Mouse (Mus musculus) ovary, postnatal 36 days (tissue): ENCODE data around the gene Cmtm7.

Experiments
- DNase-seq: peaks from one replicate; pipeline ENCODE4 v3.0.0; 2022; ENCODE audit warnings: low spot score, mixed read lengths

Cmtm7 gene

DNA sequence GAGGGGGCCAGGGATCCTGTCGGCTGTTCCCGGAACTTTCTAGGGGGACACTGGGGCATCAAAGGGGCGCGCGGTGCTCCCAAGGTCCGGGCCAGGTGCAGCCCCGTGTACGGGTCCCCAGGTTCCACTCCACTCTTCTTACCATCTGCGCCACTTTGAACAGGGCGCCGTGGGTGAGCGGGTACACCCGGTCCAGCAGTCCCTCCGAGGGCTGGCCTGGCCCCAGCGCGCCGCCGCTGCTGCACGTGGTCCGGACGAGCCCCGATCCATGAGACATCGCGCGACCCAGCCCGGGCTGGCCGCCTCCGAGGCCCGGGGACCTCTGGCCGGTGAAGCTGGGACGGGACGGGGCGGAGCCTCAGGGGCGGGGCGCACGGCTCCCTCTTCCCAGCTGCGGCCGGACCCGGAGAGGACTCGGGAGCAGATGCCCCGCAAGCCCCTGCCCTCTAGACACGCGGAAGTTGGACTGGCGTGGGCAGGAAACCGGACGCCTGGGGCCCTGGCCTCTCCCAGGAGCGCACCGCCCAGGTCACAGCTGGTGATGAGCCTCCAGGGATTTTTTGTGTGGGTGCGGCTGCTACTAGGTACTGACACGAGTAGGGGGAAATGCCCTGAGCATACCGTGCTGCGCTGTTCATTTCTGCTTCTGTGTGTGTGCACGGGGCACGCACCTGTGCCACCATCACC lies at the start of gene Cmtm7:
Gene Cmtm7 (minus strand): TSS at position 331 of the 687 bp plus-strand sequence.
- peak; percentile 79 for DNase-seq

- no peak for DNase-seq
These were observed 48.7 kb upstream of the Cmtm7 start for GRCm38 (mm10) chr9:114830351-114830750.

DNA sequence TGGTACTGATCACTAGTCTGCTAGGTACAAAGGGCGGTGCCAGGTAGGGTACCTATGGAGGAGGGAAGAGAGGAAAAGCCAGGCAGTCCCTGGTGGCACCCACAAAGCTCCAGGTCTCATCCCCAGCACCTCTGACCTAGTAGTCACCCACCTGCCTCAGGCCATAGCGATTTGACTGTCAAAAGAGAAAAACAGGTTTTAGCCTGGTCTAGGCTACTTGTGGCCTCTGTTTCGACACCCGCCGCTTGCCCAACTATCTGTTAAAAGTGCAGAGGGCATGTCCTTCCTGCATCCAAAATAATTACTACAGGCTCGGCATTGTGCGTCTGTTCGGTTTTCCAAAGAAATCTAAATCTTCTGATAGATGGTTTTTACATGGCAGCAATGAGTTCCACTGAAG lies 48.0 kb upstream of the Cmtm7 start:
- DNase-seq = no peak

GRCm38 (mm10) chr9:114828377-114828776 lies 46.7 kb upstream of the Cmtm7 start:
- DNase-seq = no peak

DNA sequence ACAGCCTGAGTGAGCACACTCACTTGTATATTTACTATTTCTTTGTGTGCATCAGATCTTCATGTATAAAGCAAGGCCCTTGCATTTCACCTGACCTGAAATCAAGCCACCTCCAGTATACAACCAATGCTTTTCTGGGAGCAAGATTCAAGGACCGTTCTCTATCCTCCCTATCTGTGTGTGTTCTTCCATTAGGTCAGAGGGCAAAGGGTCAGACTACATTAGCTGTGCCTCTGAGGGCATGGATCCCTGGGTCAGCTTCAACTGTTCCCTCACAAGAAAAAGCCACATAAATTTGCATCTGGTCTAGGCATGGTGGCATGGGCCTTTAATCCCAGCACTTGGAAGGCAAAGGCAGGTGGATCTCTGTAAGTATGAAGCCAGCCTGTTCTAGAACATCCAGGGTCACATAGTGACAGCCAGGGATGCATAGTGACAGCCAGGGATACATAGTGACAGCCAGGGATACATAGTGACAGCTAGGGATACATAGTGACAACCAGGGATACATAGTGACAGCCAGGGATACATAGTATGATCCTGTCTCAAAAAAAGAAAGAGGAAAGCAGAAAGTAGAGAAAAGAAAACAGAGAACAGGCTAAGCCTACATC lies 45.7 kb upstream of the Cmtm7 start:
- no peak for DNase-seq

DNA sequence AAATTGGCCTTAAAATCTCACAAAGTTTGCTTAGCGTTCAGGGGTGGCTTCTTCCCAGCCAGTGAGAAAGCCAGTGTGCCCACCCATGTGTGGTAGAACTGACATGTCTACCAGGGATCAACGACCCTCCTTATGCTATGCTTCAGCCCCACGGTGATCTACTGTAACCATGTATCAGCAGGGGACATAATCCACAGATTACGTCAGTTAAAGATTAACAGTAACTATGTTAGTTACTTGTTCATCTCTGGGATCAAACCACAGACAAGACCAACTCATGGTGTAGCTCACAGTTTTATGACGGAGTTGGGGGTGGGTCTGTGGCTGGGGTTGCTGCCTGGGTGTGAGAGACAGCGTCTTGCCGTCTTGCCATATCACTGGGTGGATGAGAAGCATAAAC lies 42.5 kb upstream of the Cmtm7 start:
- no peak for DNase-seq

GRCm38 (mm10) chr9:114821548-114822289 lies 40.1 kb upstream of the Cmtm7 start:
- no peak for DNase-seq

- DNase-seq = no peak
These were observed 37.3 kb upstream of the Cmtm7 start for GRCm38 (mm10) chr9:114818918-114819317.

GRCm38 (mm10) chr9:114817012-114817411 lies 35.4 kb upstream of the Cmtm7 start:
- no peak for DNase-seq

DNA sequence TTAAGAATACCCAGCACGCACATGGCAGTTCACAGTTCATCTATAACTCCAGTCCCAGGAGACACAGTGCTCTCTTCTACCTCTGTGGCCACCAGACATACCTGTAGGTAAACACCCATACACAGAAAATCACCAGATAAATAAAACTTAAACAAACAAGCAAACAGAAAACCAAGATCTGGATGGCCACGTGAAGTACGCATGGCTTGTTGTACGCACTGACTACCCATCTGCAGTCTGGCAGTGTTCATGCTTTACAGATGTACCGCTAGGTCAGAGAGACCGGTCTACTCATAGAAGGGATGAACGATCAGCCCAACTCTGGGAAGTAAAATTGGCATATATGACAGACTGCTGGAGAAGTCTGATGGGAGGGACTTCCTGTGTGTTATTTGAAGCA lies 34.5 kb upstream of the Cmtm7 start:
- DNase-seq = no peak

- DNase-seq = no peak
These were observed 33.7 kb upstream of the Cmtm7 start for GRCm38 (mm10) chr9:114815315-114815714.

GRCm38 (mm10) chr9:114812001-114812400 lies 30.3 kb upstream of the Cmtm7 start:
- DNase-seq = no peak

DNA sequence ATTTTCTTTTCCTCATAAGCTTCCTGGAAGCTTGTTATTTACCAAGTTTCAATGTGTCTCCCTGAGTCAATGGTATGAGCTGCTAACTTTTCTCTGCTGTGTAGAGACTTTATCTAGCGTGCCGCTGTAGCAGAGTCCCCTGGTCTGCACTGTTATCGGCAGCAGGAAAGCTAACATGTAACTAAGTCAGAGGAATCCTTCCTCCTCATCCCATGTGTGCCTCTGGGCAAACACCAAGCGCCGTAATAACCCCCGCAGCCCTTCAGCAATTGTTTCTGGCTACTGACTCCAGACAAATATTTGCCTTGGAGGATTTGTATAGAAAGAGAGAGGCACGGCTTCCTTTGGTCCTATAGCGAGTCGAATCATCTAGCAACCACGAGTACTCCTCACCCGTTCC lies 29.2 kb upstream of the Cmtm7 start:
- no peak for DNase-seq

GRCm38 (mm10) chr9:114808671-114809070 lies 27.0 kb upstream of the Cmtm7 start:
- no peak for DNase-seq

- no peak for DNase-seq
These were observed 25.6 kb upstream of the Cmtm7 start for GRCm38 (mm10) chr9:114807261-114807660.

DNA sequence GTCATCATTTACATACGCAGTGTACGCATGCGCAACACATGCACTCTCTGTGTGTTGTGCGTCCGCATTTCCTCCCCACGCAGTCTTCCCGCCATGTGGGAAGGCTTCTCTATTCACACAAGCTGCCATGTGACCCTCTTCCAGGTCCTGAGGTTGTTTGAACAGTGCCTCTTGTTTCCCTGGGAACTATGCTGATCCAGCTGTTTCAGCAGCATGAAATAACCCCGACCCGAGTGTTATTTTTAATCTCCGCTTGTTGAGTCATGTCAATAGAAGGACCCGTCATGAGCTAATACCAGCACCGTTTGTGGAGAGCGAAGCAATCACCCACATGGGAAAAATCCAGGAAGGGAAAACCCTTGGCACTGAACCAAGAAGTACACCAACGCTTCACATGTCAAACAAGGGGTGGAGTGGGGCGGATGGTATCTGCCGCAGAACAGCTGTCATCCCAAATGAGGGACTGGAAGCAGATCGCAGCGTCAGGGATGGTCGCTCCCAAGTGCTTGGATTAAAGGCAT lies 23.6 kb upstream of the Cmtm7 start:
- DNase-seq = no peak

DNA sequence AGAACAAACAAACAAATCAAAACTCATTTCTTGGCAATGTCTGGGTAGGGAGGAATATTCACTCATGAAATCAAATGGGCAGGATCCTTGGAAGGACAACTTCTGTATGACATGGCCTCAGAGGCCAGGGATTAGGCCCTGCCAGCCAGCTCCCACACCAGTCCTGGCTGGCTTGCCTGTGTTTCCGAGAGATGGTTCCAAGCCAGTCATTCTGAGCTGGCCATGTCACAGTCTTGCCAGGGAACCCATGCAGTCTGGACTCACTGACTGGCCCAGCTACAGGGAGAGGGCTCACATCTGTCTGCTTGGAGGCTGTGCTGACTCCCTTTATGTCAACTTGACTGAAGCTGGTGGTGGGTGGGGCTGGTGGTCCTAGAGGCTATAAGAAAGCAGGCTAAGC lies 20.5 kb upstream of the Cmtm7 start:
- DNase-seq = no peak

DNA sequence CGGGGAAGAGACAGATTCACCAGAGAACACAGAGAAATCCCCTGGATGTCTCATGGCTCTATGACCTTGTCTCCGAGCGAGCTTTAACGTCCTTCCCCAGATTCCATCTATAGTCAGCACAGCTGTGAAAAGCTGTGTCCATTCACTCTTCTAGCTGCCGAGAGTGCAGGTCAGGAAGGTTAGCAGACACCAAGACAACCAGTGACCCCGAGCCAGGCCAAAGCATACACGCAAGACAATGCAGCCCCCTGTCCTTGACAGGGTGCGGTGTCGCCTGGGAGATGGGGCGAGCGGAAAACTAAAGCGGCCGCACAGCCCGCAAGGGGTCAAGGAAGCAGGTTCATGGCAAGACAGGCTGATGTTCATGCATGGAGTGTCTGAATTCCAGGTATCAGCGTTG lies 19.6 kb upstream of the Cmtm7 start:
- DNase-seq = no peak

DNA sequence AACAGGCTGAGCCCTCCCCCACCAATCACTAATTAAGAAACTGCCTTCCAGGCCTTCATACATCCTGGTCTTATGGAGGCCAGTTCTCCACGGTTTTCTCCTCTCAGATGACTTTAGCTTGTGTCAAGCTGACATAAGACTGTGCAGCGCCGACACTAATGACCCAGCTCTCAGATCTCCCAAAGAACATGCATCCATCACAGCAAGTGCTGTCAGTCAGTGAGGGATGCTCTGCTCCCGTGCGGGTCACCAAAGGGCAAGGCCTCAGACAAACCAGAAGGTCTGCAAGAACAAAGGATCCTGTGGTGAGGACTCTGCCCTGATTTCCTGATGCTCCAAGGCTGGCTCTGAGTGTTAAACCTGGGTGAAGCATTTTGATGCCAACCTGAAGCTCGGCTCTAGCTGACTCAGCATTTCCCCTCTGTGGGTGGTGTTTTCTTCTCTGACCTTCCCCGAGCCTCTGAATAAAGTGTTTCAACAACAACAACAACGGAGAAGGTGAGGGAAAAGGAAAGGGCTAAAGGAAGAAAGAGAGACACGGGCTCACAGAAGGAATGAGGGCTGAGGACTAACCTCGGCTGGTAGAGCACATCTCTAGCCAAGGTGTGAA lies 17.9 kb upstream of the Cmtm7 start:
- DNase-seq = no peak

GRCm38 (mm10) chr9:114798845-114799244 lies 17.2 kb upstream of the Cmtm7 start:
- no peak for DNase-seq

GRCm38 (mm10) chr9:114797329-114798004 lies 15.8 kb upstream of the Cmtm7 start:
- peak; percentile 79 for DNase-seq

DNA sequence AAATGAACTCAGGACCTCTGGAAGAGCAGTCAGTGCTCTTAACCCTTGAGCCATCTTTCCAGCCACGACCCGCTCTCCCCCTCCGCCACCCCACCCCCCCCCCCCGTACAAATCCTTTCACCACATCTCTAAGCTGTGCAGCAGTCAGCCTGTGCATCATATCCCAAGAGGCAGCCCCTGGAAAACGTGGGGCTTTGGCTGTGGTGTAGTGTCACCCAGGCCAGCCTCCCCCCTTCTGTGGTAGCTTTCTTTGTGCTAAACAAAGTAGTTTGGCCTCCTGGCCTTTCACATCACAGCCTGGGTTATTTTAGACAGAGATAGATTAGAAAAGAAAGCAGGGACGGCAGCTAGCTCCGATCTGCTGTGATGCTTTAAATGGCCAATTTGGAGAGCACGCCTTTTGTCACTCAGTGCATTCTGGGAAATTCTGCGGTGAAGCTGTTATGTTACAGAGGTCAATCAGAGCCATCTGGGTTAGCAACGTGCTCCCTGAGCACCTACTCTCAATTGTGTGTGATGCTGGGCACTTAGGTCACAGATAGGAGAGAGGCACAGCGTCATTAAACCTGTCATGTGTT lies 14.9 kb upstream of the Cmtm7 start:
- DNase-seq = no peak
